Mouse (Mus musculus) spleen, adult 2 months (tissue): ENCODE data around the gene Gm20431.

Experiments
- CTCF ChIP-seq: fragments of 200-500 bp; IDR thresholded peaks from 2 replicates; pipeline ENCODE4 v1.5.1; 2011; ENCODE audit warnings: mild to moderate bottlenecking, inconsistent platforms; ENCODE audit not compliant: insufficient read depth, insufficient read length, insufficient replicate concordance; ENCODE audit errors: extremely low read depth
- POLR2A ChIP-seq: fragments of 200-500 bp; IDR thresholded peaks from 2 replicates; pipeline ENCODE4 v1.6.1; 2011; ENCODE audit warnings: low read depth, low read length, inconsistent platforms

GRCm38 (mm10) chr2:167688126-167688497 is 26.8 kb upstream of the Gm20431 start:
- TF ChIP-seq POLR2A (no peak), CTCF (no peak)
